Mouse (Mus musculus) layer of hippocampus, adult 9-10 months (tissue): Measurements from ENCODE around the gene Sry.

ENCODE experiments used
- DNase-seq: peaks from one replicate; pipeline ENCODE4 v3.0.0; 2022; ENCODE audit warnings: low spot score

The Sry gene

GRCm38 (mm10) chrY:2663558-2663957 lies at the start of gene Sry:
TSS of gene Sry (minus strand) at chrY:2663658.
- no peak for DNase-seq
